Mouse (Mus musculus) CH12.LX (cell line): ENCODE data around the gene Gpd1l. TPM values are rescaled to one million over a fixed set of nuclear protein-coding genes. Genes with fewer than 3 reads are reported as not detected.
"Not testable (repeated sequence)": the region's sequence is repeated elsewhere in the genome, so short reads cannot be mapped to it uniquely, and the experiment has no call there.

ENCODE experiments used
- DNase-seq: peaks from one replicate; pipeline ENCODE4 v3.0.0-alpha.2; 2013; ENCODE audit errors: extremely low read depth
- H3K27ac ChIP-seq: 2 replicates; pipeline ENCODE4 v1.5.1; 2012; ENCODE audit warnings: low read depth, mild to moderate bottlenecking, control low read depth, moderate library complexity; ENCODE audit not compliant: insufficient read depth
- H3K27me3 ChIP-seq: replicated peaks from 2 replicates; pipeline ENCODE3; 2012; ENCODE audit warnings: inconsistent platforms
- H3K36me3 ChIP-seq, 2 experiments: replicated peaks in 1 of 2; 2 replicates each; pipeline versions ENCODE3 to v1.6.1; 2012; ENCODE audit warnings: inconsistent platforms in 1 of 2, low read length in 1 of 2, mild to moderate bottlenecking in 1 of 2, mixed read lengths in 1 of 2, moderate library complexity in 1 of 2; ENCODE audit not compliant: control insufficient read depth in 1 of 2, insufficient read depth in 1 of 2
- H3K4me1 ChIP-seq, 2 experiments: 2 replicates each; pipeline ENCODE4 v1.6.1; 2012; ENCODE audit warnings: inconsistent platforms in 1 of 2, moderate library complexity in 1 of 2; ENCODE audit not compliant: insufficient read depth in 2 of 2, control insufficient read depth in 1 of 2
- H3K4me2 ChIP-seq: 2 replicates; pipeline ENCODE4 v1.6.1; 2012; ENCODE audit warnings: low read depth, mild to moderate bottlenecking, control low read depth; ENCODE audit not compliant: poor library complexity, insufficient read depth, severe bottlenecking
- H3K4me3 ChIP-seq, 3 experiments: fragments of 150-350 bp in 1 of 3; sonication (generic) in 1 of 3; replicated peaks in 1 of 3; 2 replicates each; pipeline versions ENCODE3 to v1.5.1; 2011 to 2012; ENCODE audit warnings: low read depth in 2 of 3, low read length in 2 of 3, mild to moderate bottlenecking in 2 of 3, moderate library complexity in 2 of 3, control low read depth in 1 of 3, improper control_type of control experiment in 1 of 3, inconsistent platforms in 1 of 3, mixed read lengths in 1 of 3; ENCODE audit not compliant: poor library complexity in 1 of 3
- H3K79me2 ChIP-seq: replicated peaks from 2 replicates; pipeline ENCODE4 v1.6.1; 2012; ENCODE audit warnings: mild to moderate bottlenecking, moderate library complexity; ENCODE audit not compliant: control insufficient read depth, poor library complexity, insufficient read depth, severe bottlenecking; ENCODE audit errors: extremely low read depth
- H3K9ac ChIP-seq: 2 replicates; pipeline ENCODE4 v1.6.1; 2012; ENCODE audit warnings: low read depth, mild to moderate bottlenecking, control low read depth, moderate library complexity; ENCODE audit not compliant: insufficient read depth
- H3K9me3 ChIP-seq: replicated peaks from 2 replicates; pipeline ENCODE3; 2012; ENCODE audit warnings: low read length, inconsistent platforms, mixed read lengths
- CHD1 ChIP-seq: IDR thresholded peaks from 2 replicates; pipeline ENCODE4 v1.6.1; 2012; ENCODE audit warnings: low read depth, low read length, improper control_type of control experiment, inconsistent platforms
- CHD2 ChIP-seq: IDR thresholded peaks from 2 replicates; pipeline ENCODE4 v1.6.1; 2011; ENCODE audit warnings: low read length, improper control_type of control experiment
- CTCF ChIP-seq, 2 experiments: IDR thresholded peaks in 1 of 2; conservative IDR thresholded peaks in 1 of 2; 2 replicates each; pipeline ENCODE4 v1.5.1; 2011 to 2012; ENCODE audit warnings: low read depth in 2 of 2, low read length in 2 of 2, improper control_type of control experiment in 1 of 2, inconsistent platforms in 1 of 2, mild to moderate bottlenecking in 1 of 2, moderate library complexity in 1 of 2
- ELF1 ChIP-seq: IDR thresholded peaks from 2 replicates; pipeline ENCODE4 v1.6.1; 2014; ENCODE audit warnings: low read depth, mild to moderate bottlenecking, inconsistent platforms, low read length, improper control_type of control experiment
- EP300 ChIP-seq: IDR thresholded peaks from 2 replicates; pipeline ENCODE4 v1.6.1; 2011; ENCODE audit warnings: low read length, improper control_type of control experiment
- GABPA ChIP-seq: IDR thresholded peaks from 2 replicates; pipeline ENCODE4 v1.6.1; 2012; ENCODE audit warnings: low read depth, low read length, improper control_type of control experiment, inconsistent platforms; ENCODE audit not compliant: insufficient replicate concordance
- JUND ChIP-seq: conservative IDR thresholded peaks from 2 replicates; pipeline ENCODE4 v1.6.1; 2011; ENCODE audit warnings: low read depth, low read length, improper control_type of control experiment
- KAT2A ChIP-seq: IDR thresholded peaks from 2 replicates; pipeline ENCODE4 v1.6.1; 2012; ENCODE audit warnings: low read length, improper control_type of control experiment, inconsistent platforms; ENCODE audit not compliant: insufficient replicate concordance
- MAZ ChIP-seq: IDR thresholded peaks from 2 replicates; pipeline ENCODE4 v1.6.1; 2012; ENCODE audit warnings: low read depth, mild to moderate bottlenecking, inconsistent platforms, low read length, improper control_type of control experiment, moderate library complexity
- MXI1 ChIP-seq: IDR thresholded peaks from 2 replicates; pipeline ENCODE4 v1.6.1; 2011; ENCODE audit warnings: mild to moderate bottlenecking, low read depth, low read length, improper control_type of control experiment
- NELFE ChIP-seq: IDR thresholded peaks from 2 replicates; pipeline ENCODE4 v1.6.1; 2011; ENCODE audit warnings: low read depth, low read length, improper control_type of control experiment
- POLR2A ChIP-seq: IDR thresholded peaks from 2 replicates; pipeline ENCODE4 v1.6.1; 2011; ENCODE audit warnings: low read depth, mild to moderate bottlenecking, improper control_type of control experiment, low read length
- RAD21 ChIP-seq: IDR thresholded peaks from 2 replicates; pipeline ENCODE4 v1.6.1; 2011; ENCODE audit warnings: low read depth, mild to moderate bottlenecking, low read length, improper control_type of control experiment, moderate library complexity
- RCOR1 ChIP-seq: conservative IDR thresholded peaks from 2 replicates; pipeline ENCODE4 v1.6.1; 2012; ENCODE audit warnings: low read depth, mild to moderate bottlenecking, inconsistent platforms, low read length, improper control_type of control experiment
- SIN3A ChIP-seq: IDR thresholded peaks from 2 replicates; pipeline ENCODE4 v1.6.1; 2012; ENCODE audit warnings: low read length, improper control_type of control experiment, inconsistent platforms
- ZC3H11A ChIP-seq: IDR thresholded peaks from 2 replicates; pipeline ENCODE4 v1.6.1; 2012; ENCODE audit warnings: low read depth, mild to moderate bottlenecking, inconsistent platforms, low read length, improper control_type of control experiment
- ZKSCAN1 ChIP-seq: IDR thresholded peaks from 2 replicates; pipeline ENCODE4 v1.6.1; 2012; ENCODE audit warnings: low read depth, inconsistent platforms, low read length, improper control_type of control experiment, borderline replicate concordance
- dilution Hi-C: fragments of 300-500 bp; cut with MboI; formaldehyde crosslinking; loops from 2 replicates; pipeline ENCODE4 v1.14.3; 2020; ENCODE audit warnings: low sequenced_read_pairs; ENCODE audit not compliant: extremely low pct_unique_long_range_greater_than_20kb, extremely low pct_ligation_motif_present
- in situ Hi-C: fragments of 300-500 bp; cut with MboI; formaldehyde crosslinking; loops from 3 replicates; pipeline ENCODE4 v1.14.3; 2019; ENCODE audit warnings: low sequenced_read_pairs, low pct_ligation_motif_present, low pct_unique_long_range_greater_than_20kb, mixed read lengths
- polyA plus RNA-seq: library from polyadenylated mRNA; unstranded; fragments of >175 nt; gene quantifications from 2 replicates; pipeline ENCODE4 v1.2.1, GENCODE M21; 2012; ENCODE audit warnings: low read depth; ENCODE audit not compliant: insufficient read length
- total RNA-seq, 2 experiments: library from RNA; depleted of rRNA; stranded (reverse); fragments of 300-350 nt in 1 of 2; fragments of >200 nt in 1 of 2; gene quantifications; 2 replicates each; pipeline ENCODE4 v1.2.3; 2012 to 2014

Gene Gpd1l
- total and polyA plus RNA-seq, 3 experiments, result 4.6 to 7.4 (median 5.8) TPM

DNA sequence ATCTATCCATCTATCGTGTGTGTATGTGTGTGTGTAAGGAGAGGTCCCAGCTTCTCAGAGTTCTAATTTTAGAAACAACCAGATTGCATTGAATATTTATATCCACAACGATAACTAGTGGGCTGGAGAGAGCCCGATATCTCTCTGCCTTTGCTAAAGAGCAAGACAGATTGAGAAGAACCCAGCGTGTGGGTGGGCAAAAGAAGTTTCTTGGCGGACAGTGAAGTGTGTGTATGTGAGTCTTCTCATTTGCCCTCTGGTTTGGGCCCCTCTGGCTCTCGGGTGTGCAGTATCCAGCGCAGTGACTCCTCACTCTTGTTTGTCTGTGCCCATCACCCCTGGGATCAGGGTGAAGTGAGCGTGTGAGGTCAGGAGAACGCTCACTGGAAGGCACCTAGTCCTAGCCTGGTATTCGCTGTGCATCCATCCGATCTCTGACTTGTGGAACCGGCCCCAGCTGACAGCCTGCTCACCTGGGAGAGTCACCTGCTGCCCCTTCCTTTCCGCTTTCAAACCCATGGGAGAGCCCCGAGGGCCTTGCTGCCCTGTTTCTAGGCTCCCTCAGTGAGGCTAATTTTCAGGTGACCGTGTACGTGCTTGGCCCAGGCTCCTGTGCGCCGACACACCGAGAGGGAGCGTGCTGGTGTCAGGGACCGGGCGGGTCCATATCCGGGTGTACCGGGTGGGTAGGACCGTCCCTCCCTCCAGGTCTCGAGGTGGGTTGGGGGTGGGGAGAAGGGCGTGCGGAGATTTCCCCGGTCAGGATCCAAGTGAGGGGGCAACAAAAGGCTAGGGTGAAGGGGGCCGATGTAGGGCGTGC is 43.9 kb upstream of the Gpd1l start:
- Histone ChIP-seq H3K27ac (no peak overlapping the region), H3K79me2 (no peaks in the 10 kb centered on the region), H3K36me3 (no peaks in the 10 kb centered on the region), H3K4me2 (no peak overlapping the region), H3K9ac (no peak overlapping the region), H3K4me3 (peak overlapping the region in 1 of 3 experiments; percentile 36), H3K4me1 (peaks cover 0 to 6% of the 10 kb centered on the region in 2 experiments; a peak in 2 of 4 replicates), H3K27me3 (peaks cover 51% of the 10 kb centered on the region)
- no peak for DNase-seq
- no peak for TF ChIP-seq GABPA
- no peak for TF ChIP-seq ZC3H11A
- no peak for TF ChIP-seq MAZ
- TF ChIP-seq CHD1, result no peak
- no peak for TF ChIP-seq RAD21
- no peak for TF ChIP-seq NELFE
- TF ChIP-seq POLR2A, result no peak
- TF ChIP-seq, all 38 proteins: peak for 0
- dilution Hi-C loops (no loop called here), in situ Hi-C loops (no loop called here)
- H3K9me3 ChIP-seq, result peaks cover 4% of the 10 kb centered on the region

GRCm38 (mm10) chr9:114966286-114966685 is 32.5 kb upstream of the Gpd1l start:
- H3K27me3 ChIP-seq, in situ Hi-C loops, H3K9ac ChIP-seq, H3K4me1 ChIP-seq, H3K79me2 ChIP-seq, H3K27ac ChIP-seq, H3K4me2 ChIP-seq, dilution Hi-C loops, H3K4me3 ChIP-seq, DNase-seq, H3K36me3 ChIP-seq: not testable (repeated sequence)
- H3K9me3 ChIP-seq, result peaks cover 15% of the 10 kb centered on the region

DNA sequence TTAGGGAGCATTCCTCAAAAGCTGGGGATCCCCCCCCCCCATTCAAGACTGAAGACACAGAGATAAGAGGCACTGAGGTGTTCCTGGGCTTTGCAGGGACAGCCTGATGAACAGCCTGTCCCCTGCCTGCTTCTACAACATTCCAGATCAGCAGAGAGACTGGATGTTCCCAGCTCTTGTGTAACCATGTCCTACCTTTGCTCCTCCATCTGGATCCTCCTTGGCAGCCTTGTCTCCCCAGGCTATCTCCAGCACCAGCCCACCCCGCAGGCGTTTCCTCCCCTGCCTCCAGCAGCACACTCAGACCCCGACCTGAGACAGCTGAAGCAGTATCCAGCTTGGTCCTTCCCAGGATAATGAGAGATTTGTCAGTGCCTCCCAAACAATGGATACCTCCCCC is 30.3 kb upstream of the Gpd1l start:
- Histone ChIP-seq H3K27ac (no peak overlapping the region), H3K4me2 (no peak overlapping the region), H3K9ac (no peak overlapping the region), H3K36me3 (no peaks in the 10 kb centered on the region), H3K27me3 (no peaks in the 10 kb centered on the region), H3K4me1 (peaks cover 0 to 7% of the 10 kb centered on the region in 2 experiments; a peak in 1 of 4 replicates), H3K4me3 (no peak overlapping the region), H3K9me3 (peaks cover 10% of the 10 kb centered on the region), H3K79me2 (no peaks in the 10 kb centered on the region)
- dilution Hi-C loops (no loop called here), in situ Hi-C loops (no loop called here)
- no peak for DNase-seq
- no peak for TF ChIP-seq CHD2
- no peak for TF ChIP-seq MAZ
- TF ChIP-seq CHD1, result no peak
- no peak for TF ChIP-seq KAT2A
- no peak for TF ChIP-seq GABPA
- no peak for TF ChIP-seq CTCF (conservative IDR thresholded peaks at IDR 0.05 in 1 of 2, IDR thresholded peaks at IDR 0.05 in 1 of 2; ENCODE audit: low read depth in 2 of 2, low read length in 2 of 2)
- TF ChIP-seq NELFE, result no peak
- no peak for TF ChIP-seq ZKSCAN1
- no peak for TF ChIP-seq MXI1
- TF ChIP-seq SIN3A, result no peak
- no peak for TF ChIP-seq RCOR1
- TF ChIP-seq EP300, result no peak
- TF ChIP-seq ELF1, result no peak
- no peak for TF ChIP-seq JUND
